Mouse (Mus musculus) limb, embryonic 14.5 days (tissue): Measurements from ENCODE around the gene Atoh1. TPM values are rescaled to one million over a fixed set of nuclear protein-coding genes. Genes with fewer than 3 reads are reported as not detected.

ENCODE experiments used
- ATAC-seq: fragments of 200-750 bp; cut with Nextera tagmentation; 2 replicates; pipeline ENCODE4 v1.8.0; 2017; ENCODE audit warnings: low read depth, moderate number of reproducible peaks, moderate TSS enrichment; ENCODE audit not compliant: low FRiP score
- DNase-seq: peaks from one replicate; pipeline ENCODE4 v3.0.0-alpha.2; 2015; ENCODE audit warnings: low spot score
- H3K27ac ChIP-seq: fragments of 300-500 bp; sonication (generic); replicated peaks from 2 replicates; pipeline ENCODE4 v1.5.1; 2014; ENCODE audit warnings: low read depth, mild to moderate bottlenecking, low read length, moderate library complexity, mixed read lengths
- H3K27me3 ChIP-seq: fragments of 300-500 bp; sonication (generic); 2 replicates; pipeline ENCODE4 v1.6.1; 2014; ENCODE audit warnings: low read length, mixed read lengths; ENCODE audit not compliant: control insufficient read depth, insufficient read depth
- H3K36me3 ChIP-seq: fragments of 300-500 bp; sonication (generic); 2 replicates; pipeline ENCODE4 v1.6.1; 2014; ENCODE audit warnings: mild to moderate bottlenecking, low read length, moderate library complexity, mixed read lengths; ENCODE audit not compliant: control insufficient read depth, insufficient read depth
- H3K4me1 ChIP-seq: fragments of 300-500 bp; sonication (generic); 2 replicates; pipeline ENCODE4 v1.6.1; 2014; ENCODE audit warnings: antibody characterized with exemption, low read length, mixed read lengths; ENCODE audit not compliant: control insufficient read depth, insufficient read depth
- H3K4me2 ChIP-seq: fragments of 300-500 bp; sonication (generic); replicated peaks from 2 replicates; pipeline ENCODE4 v1.6.1; 2014; ENCODE audit warnings: low read depth, mild to moderate bottlenecking, low read length, moderate library complexity; ENCODE audit not compliant: severe bottlenecking
- H3K4me3 ChIP-seq: fragments of 300-500 bp; sonication (generic); replicated peaks from 2 replicates; pipeline ENCODE4 v1.5.1; 2014; ENCODE audit warnings: low read length
- H3K9ac ChIP-seq: fragments of 300-500 bp; sonication (generic); 2 replicates; pipeline ENCODE4 v1.6.1; 2014; ENCODE audit warnings: mild to moderate bottlenecking, low read depth, low read length, moderate library complexity; ENCODE audit not compliant: severe bottlenecking
- H3K9me3 ChIP-seq: fragments of 300-500 bp; sonication (generic); 2 replicates; pipeline ENCODE4 v1.6.1; 2016; ENCODE audit warnings: low read length; ENCODE audit not compliant: control insufficient read depth
- POLR2A ChIP-seq: fragments of 200-500 bp; IDR thresholded peaks from 2 replicates; pipeline ENCODE4 v1.8.0; 2012; ENCODE audit warnings: inconsistent platforms, mild to moderate bottlenecking, moderate library complexity, borderline replicate concordance; ENCODE audit not compliant: insufficient read depth, insufficient read length; ENCODE audit errors: extremely low read depth
- WGBS: fragments of 180-500 bp; shearing (Covaris S2); extraction: QIAGEN DNeasy Blood & Tissue Kit; methylation state at CpG from one replicate; pipeline ENCODE4 v1.1.7; 2014; 5-methylcytosine and 5-hydroxymethylcytosine counted together
- polyA plus RNA-seq, 2 experiments: library from polyadenylated mRNA; depleted of rRNA in 1 of 2; stranded (reverse) in 1 of 2; unstranded in 1 of 2; fragments of >200 nt; fragmentation: Nextera tagmentation in 1 of 2; extraction: Ambion mirVana in 1 of 2; gene quantifications; 2 replicates each; pipeline versions ENCODE4 v1.2.1 to v1.2.3; 2012 to 2014

Gene Atoh1
- polyA plus RNA-seq, 2 experiments, result 0.04 to 0.14 TPM

DNA sequence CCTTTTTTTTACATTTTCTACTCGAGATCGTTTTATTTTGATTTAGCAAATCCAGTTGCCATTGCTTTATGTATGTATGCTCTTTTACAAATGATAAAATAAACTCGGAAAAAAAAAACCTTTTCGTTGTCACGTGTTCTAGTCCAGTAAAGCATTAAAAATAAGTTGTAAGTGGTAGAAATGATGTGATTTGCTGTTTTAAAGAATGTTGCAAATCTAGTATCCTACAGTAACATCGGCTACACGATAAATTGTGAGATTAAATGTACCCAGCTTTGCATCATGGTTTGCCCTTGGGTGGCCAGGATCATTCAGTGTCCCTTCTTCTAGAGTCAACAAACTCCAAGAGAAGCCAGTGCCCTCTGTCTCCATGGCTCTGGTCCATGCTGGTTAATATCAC is 2.2 kb downstream of the Atoh1 start:
- Histone ChIP-seq H3K36me3 (no peaks in the 10 kb centered on the region), H3K4me2 (no peak overlapping the region), H3K4me1 (peaks cover 23% of the 10 kb centered on the region), H3K4me3 (no peak overlapping the region), H3K27me3 (peaks cover 85% of the 10 kb centered on the region), H3K9ac (no peak overlapping the region), H3K27ac (no peak overlapping the region), H3K9me3 (no peaks in the 10 kb centered on the region)
- ATAC-seq, result no peak
- DNase-seq, result no peak
- no peak for TF ChIP-seq POLR2A
- WGBS, result 9% methylated on average over 7 of the region's 7 CpGs

DNA sequence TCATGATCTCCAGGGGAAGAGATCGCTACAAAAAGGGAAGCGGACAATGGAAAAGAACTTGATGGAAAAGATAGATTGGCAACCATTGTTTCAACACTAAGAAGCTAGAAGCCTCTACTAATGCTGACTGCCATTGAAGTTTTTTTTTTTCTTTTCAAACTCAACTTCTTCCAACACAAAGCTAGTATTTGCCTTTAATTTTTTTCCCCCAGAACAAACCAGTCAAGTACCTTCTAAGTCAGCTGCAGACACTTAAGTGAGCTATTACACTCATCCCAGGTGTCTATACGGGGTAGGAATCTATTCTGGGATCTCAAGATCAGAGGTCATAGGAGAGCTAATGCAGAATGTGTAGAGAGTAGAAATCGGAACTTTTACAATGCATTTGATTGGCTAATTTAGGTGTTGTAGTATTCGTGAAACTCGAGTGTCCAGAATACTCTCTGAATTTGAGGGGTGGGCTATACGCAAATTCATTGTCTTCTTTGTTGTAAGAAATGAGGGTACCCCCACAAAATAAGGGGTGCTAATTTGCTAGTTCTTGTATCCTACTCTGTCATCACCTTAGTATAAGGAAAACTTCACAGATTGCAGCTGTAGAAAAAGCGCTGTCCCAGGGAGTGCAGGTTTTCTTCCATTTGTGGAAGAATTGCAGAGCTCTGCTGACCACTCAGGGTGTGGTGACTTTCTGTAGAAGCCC is 2.8 kb downstream of the Atoh1 start:
- Histone ChIP-seq H3K36me3 (no peaks in the 10 kb centered on the region), H3K4me3 (no peak overlapping the region), H3K27me3 (peaks cover 88% of the 10 kb centered on the region), H3K9ac (no peak overlapping the region), H3K4me2 (no peak overlapping the region), H3K9me3 (no peaks in the 10 kb centered on the region), H3K4me1 (peaks cover 23% of the 10 kb centered on the region), H3K27ac (no peak overlapping the region)
- ATAC-seq (no peak), DNase-seq (no peak)
- 7% methylated on average over 8 of the region's 8 CpGs for WGBS
- TF ChIP-seq POLR2A, result no peak

- H3K27me3 ChIP-seq, result peaks cover 74% of the 10 kb centered on the region
- ATAC-seq (no peak), DNase-seq (no peak)
- no peak overlapping the region for H3K4me2 ChIP-seq
- WGBS, result 3% methylated on average over 4 of the region's 4 CpGs
- no peak overlapping the region for H3K27ac ChIP-seq
- H3K4me1 ChIP-seq, result peaks cover 21% of the 10 kb centered on the region
- H3K9me3 ChIP-seq, result no peaks in the 10 kb centered on the region
- no peak overlapping the region for H3K4me3 ChIP-seq
- no peaks in the 10 kb centered on the region for H3K36me3 ChIP-seq
- H3K9ac ChIP-seq, result no peak overlapping the region
- TF ChIP-seq POLR2A, result no peak
Measured at GRCm38 (mm10) chr6:64733311-64733710, 4.4 kb downstream of the Atoh1 start.

DNA sequence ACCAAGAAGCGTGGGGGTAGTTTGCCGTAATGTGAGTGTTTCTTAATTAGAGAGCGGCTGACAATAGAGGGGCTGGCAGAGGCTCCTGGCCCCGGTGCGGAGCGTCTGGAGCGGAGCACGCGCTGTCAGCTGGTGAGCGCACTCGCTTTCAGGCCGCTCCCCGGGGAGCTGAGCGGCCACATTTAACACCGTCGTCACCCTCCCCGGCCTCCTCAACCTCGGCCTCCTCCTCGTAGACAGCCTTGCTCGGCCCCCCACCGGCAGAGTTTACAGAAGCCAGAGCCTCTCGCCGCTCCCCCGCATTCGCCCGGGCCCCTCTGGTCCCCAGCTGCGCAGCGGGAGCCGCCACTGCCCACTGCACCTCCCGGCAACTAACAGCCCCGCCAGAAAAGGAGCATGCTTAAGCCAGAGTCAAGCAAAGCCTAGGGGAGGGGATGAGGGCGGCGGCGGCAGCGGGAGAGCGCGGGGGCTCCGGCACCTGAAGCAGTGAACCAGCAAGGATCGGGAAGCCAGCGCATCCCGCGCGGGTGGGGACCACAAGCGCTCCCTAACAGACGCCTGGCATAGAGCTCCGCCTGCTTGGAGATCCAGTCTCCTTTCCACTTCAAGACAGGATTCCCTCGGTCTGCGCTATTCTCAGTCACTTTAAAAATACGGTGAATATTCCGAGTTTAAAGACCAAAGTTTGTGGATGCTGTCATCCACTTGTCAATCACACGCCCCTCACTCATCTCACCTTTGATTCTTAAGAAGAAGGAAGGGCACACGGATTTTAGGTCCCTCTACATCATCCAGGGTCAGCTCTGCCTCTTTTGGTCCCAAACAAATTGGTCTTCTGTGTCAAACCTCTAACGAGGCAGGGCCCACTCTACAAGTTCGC is 5.8 kb downstream of the Atoh1 start:
- ATAC-seq, result no peak; the same call in 1 of the 2 replicates
- Histone ChIP-seq H3K27me3 (peaks cover 61% of the 10 kb centered on the region), H3K36me3 (no peaks in the 10 kb centered on the region), H3K27ac (no peak overlapping the region), H3K4me3 (peak overlapping the region; percentile 42), H3K4me2 (peak overlapping the region; percentile 68), H3K4me1 (peaks cover 9% of the 10 kb centered on the region; the same call in 1 of the 2 replicates), H3K9me3 (no peaks in the 10 kb centered on the region), H3K9ac (peak overlapping the region; percentile 45; the same call in 1 of the 2 replicates)
- DNase-seq, result no peak
- no peak for TF ChIP-seq POLR2A
- WGBS, result 1% methylated on average over 39 of the region's 54 CpGs

- H3K9ac ChIP-seq, result no peak overlapping the region
- no peak overlapping the region for H3K27ac ChIP-seq
- ATAC-seq (no peak), DNase-seq (no peak)
- H3K4me2 ChIP-seq, result no peak overlapping the region
- H3K27me3 ChIP-seq, result peaks cover 45% of the 10 kb centered on the region
- H3K9me3 ChIP-seq, result no peaks in the 10 kb centered on the region
- H3K36me3 ChIP-seq, result no peaks in the 10 kb centered on the region
- WGBS, result 81% methylated on average over 4 of the region's 4 CpGs
- H3K4me1 ChIP-seq, result peaks cover 9% of the 10 kb centered on the region; the same call in 1 of the 2 replicates
- no peak overlapping the region for H3K4me3 ChIP-seq
- TF ChIP-seq POLR2A, result no peak
Measured at GRCm38 (mm10) chr6:64736317-64736716, 7.4 kb downstream of the Atoh1 start.
